Mouse (Mus musculus) kidney, adult 2 months (tissue): ENCODE data around the gene Zkscan17.

Experiments
- CTCF ChIP-seq: fragments of 200-500 bp; conservative IDR thresholded peaks from 2 replicates; pipeline ENCODE4 v1.5.1; 2011; ENCODE audit warnings: low read depth, mild to moderate bottlenecking, control low read depth, low read length, moderate library complexity, mixed read lengths; ENCODE audit not compliant: insufficient read depth, insufficient read length
- POLR2A ChIP-seq: fragments of 200-500 bp; IDR thresholded peaks from one replicate; pipeline ENCODE4 v1.6.1; 2011; ENCODE audit warnings: low read depth, low read length, control low read depth

GRCm38 (mm10) chr11:59562336-59562735 lies 35.8 kb upstream of the Zkscan17 start:
- TF ChIP-seq CTCF, result no peak
- no peak for TF ChIP-seq POLR2A
